Mouse (Mus musculus) limb, embryonic 13.5 days (tissue): ENCODE measurements around the gene Usp50. TPM values are rescaled to one million over a fixed set of nuclear protein-coding genes. Genes with fewer than 3 reads are reported as not detected.

ENCODE experiments used
- ATAC-seq: fragments of 200-750 bp; cut with Nextera tagmentation; 2 replicates; pipeline ENCODE4 v1.8.0; 2017; ENCODE audit warnings: low read depth, moderate number of reproducible peaks, moderate TSS enrichment; ENCODE audit not compliant: low FRiP score
- H3K27ac ChIP-seq: fragments of 300-500 bp; sonication (generic); 2 replicates; pipeline ENCODE4 v1.5.1; 2015; ENCODE audit warnings: inconsistent platforms, mild to moderate bottlenecking, moderate library complexity
- H3K27me3 ChIP-seq: fragments of 300-500 bp; sonication (generic); 2 replicates; pipeline ENCODE4 v1.6.1; 2015; ENCODE audit warnings: mild to moderate bottlenecking, inconsistent platforms
- H3K36me3 ChIP-seq: fragments of 300-500 bp; sonication (generic); 2 replicates; pipeline ENCODE4 v1.6.1; 2015; ENCODE audit warnings: inconsistent platforms, mild to moderate bottlenecking, moderate library complexity
- H3K4me1 ChIP-seq: fragments of 300-500 bp; sonication (generic); 2 replicates; pipeline ENCODE4 v1.6.1; 2015; ENCODE audit warnings: inconsistent platforms
- H3K4me2 ChIP-seq: fragments of 300-500 bp; sonication (generic); replicated peaks from 2 replicates; pipeline ENCODE4 v1.6.1; 2015; ENCODE audit warnings: inconsistent platforms, mild to moderate bottlenecking, moderate library complexity
- H3K4me3 ChIP-seq: fragments of 300-500 bp; sonication (generic); 2 replicates; pipeline ENCODE4 v1.5.1; 2015; ENCODE audit warnings: moderate library complexity, mild to moderate bottlenecking, inconsistent platforms
- H3K9ac ChIP-seq: fragments of 300-500 bp; sonication (generic); 2 replicates; pipeline ENCODE4 v1.6.1; 2015; ENCODE audit warnings: mild to moderate bottlenecking, inconsistent platforms
- H3K9me3 ChIP-seq: fragments of 300-500 bp; sonication (generic); 2 replicates; pipeline ENCODE4 v1.6.1; 2016; ENCODE audit warnings: inconsistent platforms
- WGBS: fragments of 180-500 bp; shearing (Covaris S2); methylation state at CpG from one replicate; pipeline ENCODE4 v1.1.7; 2015; 5-methylcytosine and 5-hydroxymethylcytosine counted together
- polyA plus RNA-seq: library from polyadenylated mRNA; unstranded; fragments of >200 nt; fragmentation: Nextera tagmentation; extraction: Ambion mirVana; gene quantifications from 2 replicates; pipeline ENCODE4 v1.2.1, GENCODE M21; 2015

The Usp50 gene
- polyA plus RNA-seq, 1 experiment from 2014 or later = 2.6 TPM

- Histone ChIP-seq H3K9me3 (peaks cover 4% of the 10 kb centered on the region; the same call in 1 of the 2 replicates), H3K4me1 (peaks cover 22% of the 10 kb centered on the region), H3K9ac (no peak overlapping the region), H3K27me3 (no peaks in the 10 kb centered on the region), H3K4me3 (no peak overlapping the region), H3K4me2 (peak overlapping the region; percentile 77), H3K36me3 (peaks cover 33% of the 10 kb centered on the region), H3K27ac (no peak overlapping the region)
- WGBS = 91% methylated on average over 1 of the region's 1 CpGs
- ATAC-seq = no peak
Observed at GRCm38 (mm10) chr2:126677366-126677765, 105.9 kb downstream of the Usp50 start.

- 23% methylated on average over 12 of the region's 12 CpGs for WGBS
- peak within 1 kb of the TSS; percentile 77 for H3K4me2 ChIP-seq
- peaks cover 29% of the 10 kb centered on the region for H3K4me1 ChIP-seq
- H3K27ac ChIP-seq = peak within 1 kb of the TSS; percentile 100
- peak within 1 kb of the TSS; percentile 93 for H3K4me3 ChIP-seq
- H3K9ac ChIP-seq = peak within 1 kb of the TSS; percentile 100
- H3K36me3 ChIP-seq = peaks cover 30% of the 10 kb centered on the region
- no peaks in the 10 kb centered on the region for H3K27me3 ChIP-seq
- no peak for ATAC-seq
- peaks cover 4% of the 10 kb centered on the region; the same call in 1 of the 2 replicates for H3K9me3 ChIP-seq
Observed at GRCm38 (mm10) chr2:126676122-126676515, 107.2 kb downstream of the Usp50 start, which contains the start of gene Gabpb1. Gene Gabpb1, minus strand, starts transcription at chr2:126676337.

GRCm38 (mm10) chr2:126675169-126676121 is 107.8 kb downstream of the Usp50 start:
- no peaks in the 10 kb centered on the region for H3K27me3 ChIP-seq
- peak overlapping the region; percentile 93 for H3K4me3 ChIP-seq
- peak overlapping the region; percentile 77 for H3K4me2 ChIP-seq
- peaks cover 26% of the 10 kb centered on the region for H3K36me3 ChIP-seq
- ATAC-seq = peak; percentile 88
- under 1% methylated on average over 98 of the region's 99 CpGs for WGBS
- H3K9me3 ChIP-seq = peaks cover 4% of the 10 kb centered on the region; the same call in 1 of the 2 replicates
- peak overlapping the region; percentile 100 for H3K9ac ChIP-seq
- H3K4me1 ChIP-seq = peaks cover 29% of the 10 kb centered on the region
- H3K27ac ChIP-seq = peak overlapping the region; percentile 100

DNA sequence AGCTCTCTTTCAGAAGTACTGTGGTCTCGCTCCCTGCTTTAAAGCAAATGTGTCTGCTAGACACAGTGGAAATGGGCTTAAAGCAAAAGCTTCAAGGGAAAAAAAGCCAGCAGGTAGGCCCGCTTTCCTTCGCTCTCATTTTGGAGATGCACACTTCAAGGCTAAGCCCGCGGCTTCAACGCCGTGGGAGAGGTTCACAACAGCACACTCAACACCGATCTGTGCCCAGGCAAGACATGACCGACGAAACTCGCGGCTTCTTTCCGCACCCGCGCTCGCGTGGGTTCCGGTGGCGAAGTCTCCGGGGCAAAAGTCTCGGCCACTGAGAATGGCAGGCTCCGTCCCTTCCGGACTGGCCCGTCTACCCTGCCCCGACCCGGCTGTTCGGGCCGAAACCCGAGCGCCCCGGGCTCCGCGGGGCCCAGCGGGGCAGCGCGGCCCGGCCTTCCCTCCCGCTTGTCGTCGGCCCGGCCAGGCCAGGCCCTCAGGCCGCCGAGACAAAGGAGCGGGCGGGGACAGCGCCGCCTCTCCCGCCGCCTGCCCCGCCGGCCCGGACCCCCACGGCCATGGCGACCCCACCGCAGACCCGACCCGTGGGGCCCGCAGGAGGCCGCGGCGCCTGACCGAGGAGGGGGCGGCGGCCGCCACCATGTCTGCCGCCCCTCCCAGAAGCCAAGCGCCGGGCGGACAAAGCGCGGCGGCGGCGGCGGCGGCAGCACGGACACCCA is 108.7 kb downstream of the Usp50 start:
- WGBS = under 1% methylated on average over 57 of the region's 77 CpGs
- no peaks in the 10 kb centered on the region for H3K27me3 ChIP-seq
- H3K9ac ChIP-seq = peak overlapping the region; percentile 100
- H3K36me3 ChIP-seq = peaks cover 19% of the 10 kb centered on the region
- ATAC-seq = peak; percentile 55
- H3K4me3 ChIP-seq = peak overlapping the region; percentile 93
- H3K4me2 ChIP-seq = peak overlapping the region; percentile 77
- H3K9me3 ChIP-seq = peaks cover 4% of the 10 kb centered on the region; the same call in 1 of the 2 replicates
- peaks cover 29% of the 10 kb centered on the region for H3K4me1 ChIP-seq
- peak overlapping the region; percentile 100 for H3K27ac ChIP-seq

GRCm38 (mm10) chr2:126673317-126674242 is 109.7 kb downstream of the Usp50 start:
- Histone ChIP-seq H3K27me3 (no peaks in the 10 kb centered on the region), H3K4me3 (peak overlapping the region; percentile 93), H3K9me3 (no peaks in the 10 kb centered on the region), H3K4me1 (peaks cover 29% of the 10 kb centered on the region), H3K9ac (peak overlapping the region; percentile 100), H3K36me3 (peaks cover 12% of the 10 kb centered on the region), H3K27ac (no peak overlapping the region), H3K4me2 (peak overlapping the region; percentile 77)
- WGBS = 61% methylated on average over 13 of the region's 13 CpGs
- no peak for ATAC-seq

DNA sequence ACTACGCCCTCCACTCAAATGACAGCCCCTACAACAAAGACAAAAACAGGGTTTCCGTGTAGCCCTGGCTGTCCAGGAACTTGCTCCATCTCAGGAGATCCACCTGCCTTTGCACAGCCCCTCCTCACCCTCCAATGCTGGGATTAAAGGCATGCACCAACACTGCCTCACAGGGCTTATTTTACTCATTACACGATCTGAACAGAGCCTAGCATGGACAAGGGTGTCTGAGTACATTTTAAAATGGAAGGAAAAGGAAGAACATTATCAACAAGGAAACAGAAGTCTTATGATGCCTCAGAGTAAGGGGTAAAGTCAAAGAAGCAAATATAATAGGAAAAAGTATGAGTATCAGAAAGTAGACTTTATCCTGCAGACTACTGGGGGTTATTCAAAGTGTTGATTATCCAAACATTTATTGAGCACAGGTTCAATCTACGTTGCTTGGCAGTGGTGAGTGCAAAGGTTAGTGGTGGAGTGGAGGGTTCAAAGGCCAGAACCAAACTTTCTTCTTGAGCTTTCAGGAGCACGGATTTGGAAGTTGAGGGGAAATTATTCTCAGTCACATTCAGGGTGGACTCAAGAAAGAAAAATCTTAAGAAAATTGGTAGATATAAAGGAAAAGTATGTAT is 114.5 kb downstream of the Usp50 start:
- Histone ChIP-seq H3K4me2 (no peak overlapping the region), H3K27ac (no peak overlapping the region), H3K36me3 (no peaks in the 10 kb centered on the region), H3K9ac (no peak overlapping the region), H3K4me1 (peaks cover 20% of the 10 kb centered on the region), H3K27me3 (no peaks in the 10 kb centered on the region), H3K9me3 (no peaks in the 10 kb centered on the region), H3K4me3 (no peak overlapping the region)
- no peak for ATAC-seq
- 90% methylated on average over 5 of the region's 5 CpGs for WGBS

DNA sequence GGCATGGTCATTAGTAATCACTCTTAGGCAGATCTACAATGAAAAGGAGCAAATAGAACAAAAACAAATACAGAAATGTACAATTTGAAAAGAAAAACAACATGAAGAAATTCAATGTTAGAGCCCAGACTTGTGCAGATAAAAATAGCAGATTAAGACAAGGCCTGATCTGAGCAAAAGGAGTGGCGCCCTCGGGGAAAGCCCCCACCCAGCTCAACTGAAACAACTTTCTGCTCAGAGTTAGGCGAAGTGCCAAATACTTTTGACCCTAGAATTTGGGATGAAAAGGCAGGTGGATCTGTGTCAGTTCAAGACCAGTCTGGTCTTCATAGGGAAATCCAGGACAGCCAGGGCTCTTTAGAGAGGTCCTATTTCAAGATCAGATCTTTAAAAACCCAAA is 117.3 kb downstream of the Usp50 start:
- Histone ChIP-seq H3K27ac (no peak overlapping the region), H3K9me3 (no peaks in the 10 kb centered on the region), H3K36me3 (no peaks in the 10 kb centered on the region), H3K4me2 (no peak overlapping the region), H3K4me3 (no peak overlapping the region), H3K9ac (no peak overlapping the region), H3K4me1 (no peaks in the 10 kb centered on the region), H3K27me3 (no peaks in the 10 kb centered on the region)
- WGBS = 89% methylated on average over 3 of the region's 3 CpGs
- no peak for ATAC-seq

DNA sequence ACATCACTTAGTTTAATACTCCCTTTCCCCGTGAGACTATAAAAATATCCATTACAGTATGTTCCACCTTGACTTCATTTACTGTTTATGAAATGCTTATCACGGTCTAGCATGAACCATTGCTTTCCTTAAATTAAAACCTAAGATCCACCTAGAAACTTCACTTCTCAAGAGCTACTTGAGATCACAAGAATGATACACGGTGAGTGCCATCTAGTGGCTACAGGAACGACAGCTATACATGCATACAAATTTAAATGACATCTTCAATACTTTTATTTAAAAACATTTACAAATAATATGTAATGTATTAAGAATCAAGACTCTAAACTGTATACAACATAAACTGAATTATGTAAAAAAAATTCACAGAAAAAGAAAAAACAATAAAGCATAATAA is 119.8 kb downstream of the Usp50 start:
- no peak overlapping the region for H3K27ac ChIP-seq
- H3K4me3 ChIP-seq = no peak overlapping the region
- H3K4me2 ChIP-seq = no peak overlapping the region
- H3K9me3 ChIP-seq = no peaks in the 10 kb centered on the region
- H3K36me3 ChIP-seq = no peaks in the 10 kb centered on the region
- 55% methylated on average over 4 of the region's 4 CpGs for WGBS
- H3K4me1 ChIP-seq = no peaks in the 10 kb centered on the region
- no peaks in the 10 kb centered on the region for H3K27me3 ChIP-seq
- ATAC-seq = no peak
- H3K9ac ChIP-seq = no peak overlapping the region

Other genes with a start within 250 kb of the Usp50 start
- gene Slc27a2, start 231.1 kb downstream of the Usp50 start, polyA plus RNA-seq = 0.73 and 0.83 TPM in 2 replicates
- gene Hdc, start 164.2 kb downstream of the Usp50 start, polyA plus RNA-seq = 3.9 and 5.0 TPM in 2 replicates
- 68.2 and 69.6 TPM in 2 replicates for gene Gabpb1, start 107.1 kb downstream of the Usp50 start, polyA plus RNA-seq
- gene Usp8, start 76.1 kb downstream of the Usp50 start, polyA plus RNA-seq = 36.6 and 38.6 TPM in 2 replicates
- 65.3 and 69.5 TPM in 2 replicates for gene Trpm7, start 92.8 kb upstream of the Usp50 start, polyA plus RNA-seq
- 51.2 and 53.2 TPM in 2 replicates for gene Sppl2a, start 149.8 kb upstream of the Usp50 start, polyA plus RNA-seq
- gene Ap4e1, start 225.2 kb upstream of the Usp50 start, polyA plus RNA-seq = 10.5 and 12.8 TPM in 2 replicates